Mouse (Mus musculus) lung, adult 2 months (tissue): ENCODE data around the gene Msmb. TPM values are rescaled to one million over a fixed set of nuclear protein-coding genes. Genes with fewer than 3 reads are reported as not detected.
A peak's percentile ranks its signal among the peaks of the same experiment; 100 is the strongest.

ENCODE experiments used
- DNase-seq: peaks from one replicate; pipeline ENCODE4 v3.0.0; 2022
- H3K4me1 ChIP-seq: fragments of 200-500 bp; 2 replicates; pipeline ENCODE4 v1.6.1; 2011; ENCODE audit warnings: low read length; ENCODE audit not compliant: control insufficient read depth, insufficient read depth
- H3K4me3 ChIP-seq: fragments of 200-500 bp; replicated peaks from 2 replicates; pipeline ENCODE3; 2011; ENCODE audit warnings: low read depth, mild to moderate bottlenecking, control low read depth, low read length; ENCODE audit errors: extremely low read depth
- CTCF ChIP-seq: fragments of 200-500 bp; IDR thresholded peaks from 2 replicates; pipeline ENCODE4 v1.5.1; 2011; ENCODE audit warnings: mild to moderate bottlenecking, low read length, control low read depth; ENCODE audit not compliant: insufficient read depth
- POLR2A ChIP-seq: fragments of 200-500 bp; IDR thresholded peaks from 2 replicates; pipeline ENCODE4 v1.6.1; 2011; ENCODE audit warnings: low read depth, mild to moderate bottlenecking, control low read depth, low read length, borderline replicate concordance; ENCODE audit errors: extremely low read depth
- WGBS: fragments of 180-500 bp; shearing (Covaris S2); methylation state at CpG from one replicate; pipeline ENCODE4 v1.1.7; 2018; 5-methylcytosine and 5-hydroxymethylcytosine counted together
- polyA plus RNA-seq: library from polyadenylated mRNA; depleted of rRNA; stranded (reverse); fragments of >200 nt; gene quantifications from 2 replicates; pipeline ENCODE4 v1.2.3, GENCODE M21; 2012

Gene Msmb
- polyA plus RNA-seq, 1 experiment = not detected

DNA sequence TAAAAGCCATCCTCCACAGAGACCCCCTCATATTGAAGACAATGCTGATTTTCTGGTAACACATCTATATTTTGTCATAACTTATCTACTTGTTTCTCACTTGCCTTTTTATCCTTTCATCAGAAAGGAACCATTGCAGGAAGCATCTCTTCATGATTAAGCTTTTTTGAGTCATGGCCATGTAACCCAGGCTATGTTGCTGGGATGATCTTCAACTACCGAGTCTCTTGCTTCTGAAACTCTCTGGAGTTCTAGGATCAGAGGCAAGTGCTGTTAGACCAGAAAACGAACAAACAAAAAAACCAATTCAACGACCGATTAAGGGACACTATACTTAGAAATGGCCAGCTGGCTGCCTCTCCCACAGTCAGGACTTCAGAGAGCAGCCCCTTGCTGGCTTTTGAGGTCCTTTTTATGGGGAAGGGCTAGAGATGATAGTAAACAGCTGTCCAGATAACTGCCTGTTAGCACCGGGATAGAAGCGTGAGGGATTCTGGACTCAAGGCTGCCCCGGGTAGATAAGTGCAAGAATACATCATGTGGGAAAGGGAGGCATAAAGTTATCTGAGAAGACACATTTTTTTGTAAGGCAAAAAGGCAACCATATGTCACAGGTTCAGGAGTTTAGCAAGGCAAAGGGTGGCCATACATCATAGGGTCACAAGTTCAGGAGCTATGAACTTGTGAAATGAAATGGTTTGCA is 4.1 kb downstream of the Msmb start:
- no peaks in the 10 kb centered on the region for H3K4me1 ChIP-seq
- DNase-seq = no peak
- H3K4me3 ChIP-seq = no peak overlapping the region
- TF ChIP-seq POLR2A (no peak), CTCF (no peak)
- WGBS = 62% methylated on average over 7 of the region's 7 CpGs

DNA sequence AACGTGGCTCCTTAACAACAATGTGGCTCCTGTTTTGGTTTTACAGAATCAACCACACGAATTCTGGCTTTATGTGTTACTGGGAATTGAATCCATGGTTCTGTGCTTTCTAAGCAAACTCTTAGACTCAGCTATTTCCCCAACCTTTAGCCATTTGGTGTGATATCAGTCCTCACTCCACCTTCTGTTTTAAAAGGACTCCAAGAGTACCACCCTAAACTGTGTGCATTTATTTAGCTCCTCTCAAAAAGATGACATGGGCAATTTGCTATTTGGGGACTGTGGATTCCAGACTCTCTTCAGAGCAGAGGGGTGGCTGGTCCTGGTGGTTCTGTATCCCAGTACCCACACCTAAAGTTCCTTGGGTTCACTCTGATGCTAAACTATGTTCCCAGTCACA is 4.8 kb downstream of the Msmb start:
- H3K4me1 ChIP-seq = no peaks in the 10 kb centered on the region
- DNase-seq = no peak

DNA sequence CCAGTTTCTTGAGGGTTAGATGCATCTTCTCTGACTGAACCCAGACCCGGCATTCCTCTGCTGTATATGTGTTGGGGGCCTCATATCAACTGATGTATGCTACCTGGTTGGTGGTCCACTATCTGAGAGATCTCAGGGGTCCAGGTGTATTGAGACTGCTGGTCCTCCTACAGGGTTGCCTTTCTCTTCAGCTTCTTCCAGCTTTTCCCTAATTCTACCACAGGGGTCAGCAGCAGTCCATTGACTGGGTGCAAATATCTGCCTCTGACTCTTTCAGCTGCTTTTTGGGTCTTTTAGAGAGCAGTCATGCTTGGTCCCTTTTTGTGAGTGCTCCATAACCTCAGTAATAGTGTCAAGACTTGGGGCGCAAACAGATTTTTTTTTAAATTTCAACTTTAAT is 9.0 kb downstream of the Msmb start:
- no peak for TF ChIP-seq CTCF
- TF ChIP-seq POLR2A = no peak
- DNase-seq = no peak
- WGBS = 92% methylated on average over 2 of the region's 2 CpGs
- no peaks in the 10 kb centered on the region for H3K4me1 ChIP-seq
- H3K4me3 ChIP-seq = no peak overlapping the region

More for the DNA sequence above, 4.8 kb downstream of the Msmb start:
- TF ChIP-seq POLR2A (no peak), CTCF (no peak)
- H3K4me3 ChIP-seq = no peak overlapping the region
- WGBS = 65% methylated on average over 2 of the region's 2 CpGs

DNA sequence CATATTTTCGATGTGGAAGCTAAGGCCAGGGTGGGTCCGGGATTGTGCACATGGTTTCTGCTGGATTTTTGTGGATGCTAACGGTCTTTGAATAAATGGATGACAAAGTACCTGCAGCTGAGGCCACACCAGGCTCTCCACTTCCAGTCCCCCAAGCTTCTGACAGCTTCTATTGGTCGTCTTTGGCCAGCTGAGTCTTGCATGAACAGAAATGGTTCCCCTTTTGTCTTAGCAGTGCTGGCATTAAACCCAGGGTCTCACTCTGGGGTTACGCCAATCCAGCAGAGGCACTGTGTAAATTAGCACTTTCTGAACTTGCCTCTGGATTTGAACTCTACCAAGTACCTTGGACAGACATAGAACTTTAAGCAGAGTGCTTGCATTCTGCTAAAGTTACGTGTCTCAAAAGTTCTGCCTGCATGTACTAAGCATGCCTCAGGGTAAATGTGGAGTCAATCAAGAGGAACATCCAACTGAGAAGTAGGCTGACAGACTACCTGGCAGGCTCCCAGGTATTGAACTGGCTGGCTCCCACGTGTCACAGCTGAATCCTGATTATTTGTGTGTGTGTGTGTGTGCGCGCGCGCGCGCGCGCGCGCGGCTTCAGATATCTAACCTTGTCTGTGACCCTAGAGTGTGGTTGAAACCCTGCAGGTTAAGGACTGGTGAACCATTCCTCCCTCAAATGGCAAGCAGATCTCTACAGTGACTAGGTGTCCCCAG is 10.6 kb downstream of the Msmb start:
- TF ChIP-seq CTCF (no peak), POLR2A (no peak)
- no peaks in the 10 kb centered on the region for H3K4me1 ChIP-seq
- 89% methylated on average over 18 of the region's 18 CpGs for WGBS
- no peak for DNase-seq
- H3K4me3 ChIP-seq = no peak overlapping the region

DNA sequence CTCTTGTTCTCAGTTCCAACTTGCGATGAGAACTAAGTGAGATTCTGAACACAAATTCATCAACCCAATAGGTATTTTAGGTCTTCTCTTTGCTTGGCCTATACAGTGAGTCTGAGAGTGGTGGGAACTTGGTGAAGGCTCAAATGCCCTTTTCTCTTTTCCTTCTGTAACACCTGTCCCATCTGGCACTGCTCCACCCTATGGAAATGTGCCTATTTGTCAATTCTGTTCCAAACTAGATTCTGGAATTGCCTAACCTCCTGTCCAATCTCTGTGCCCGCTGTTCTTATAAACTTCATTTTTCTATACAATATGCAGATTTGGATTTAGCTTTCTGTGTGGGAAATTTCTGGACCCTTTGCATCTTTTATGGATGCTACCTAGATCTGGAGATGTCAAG is 11.3 kb downstream of the Msmb start:
- TF ChIP-seq POLR2A (no peak), CTCF (no peak)
- WGBS = 97% methylated on average over 2 of the region's 2 CpGs
- no peak for DNase-seq
- H3K4me3 ChIP-seq = no peak overlapping the region
- no peaks in the 10 kb centered on the region for H3K4me1 ChIP-seq

DNA sequence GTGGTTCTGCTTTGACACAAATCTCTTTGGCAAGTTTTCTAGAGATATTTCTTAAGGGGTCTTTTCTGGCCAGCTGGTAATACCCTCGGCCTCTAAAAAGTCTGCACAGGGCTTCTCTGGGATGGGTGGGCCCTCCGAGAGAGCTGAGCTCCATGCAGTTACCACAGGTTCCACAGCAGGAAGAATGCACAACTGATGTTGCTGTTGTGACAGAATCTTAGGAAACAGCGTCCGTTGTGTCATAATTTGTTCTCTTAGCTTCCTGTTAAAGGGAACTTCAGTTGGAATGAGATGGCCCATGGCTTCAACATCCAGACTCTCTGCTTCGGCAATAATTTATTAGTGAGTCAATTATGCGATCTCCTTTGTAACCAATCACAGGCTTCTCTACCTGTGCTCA is 12.9 kb downstream of the Msmb start:
- 79% methylated on average over 6 of the region's 6 CpGs for WGBS
- H3K4me3 ChIP-seq = no peak overlapping the region
- no peak for DNase-seq
- no peak for TF ChIP-seq CTCF
- no peak for TF ChIP-seq POLR2A
- H3K4me1 ChIP-seq = no peaks in the 10 kb centered on the region

DNA sequence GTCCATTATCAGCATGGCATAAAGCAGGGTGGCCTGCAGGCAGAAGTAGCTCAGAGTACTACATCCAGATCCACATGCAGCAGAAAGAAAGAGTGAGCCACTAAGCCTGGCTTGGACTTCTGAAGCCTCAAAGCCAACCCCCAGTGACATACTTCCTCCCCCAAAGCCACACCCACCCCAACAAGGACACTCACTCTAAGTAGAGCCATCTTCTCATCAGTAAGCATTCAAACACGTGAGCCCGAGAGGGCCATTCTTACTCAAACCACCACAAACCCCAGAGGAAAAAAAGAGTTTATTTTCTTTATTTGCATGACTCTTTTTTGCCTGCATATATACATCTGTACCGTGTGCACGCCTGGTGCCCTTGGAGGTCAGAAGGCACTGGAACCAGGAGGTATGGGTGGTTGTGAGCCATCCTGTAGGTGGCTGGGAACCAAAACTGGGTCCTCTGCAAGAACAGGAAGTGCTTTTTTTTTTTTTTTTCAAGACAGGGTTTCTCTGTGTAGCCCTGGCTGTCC is 17.4 kb downstream of the Msmb start:
- 25% methylated on average over 4 of the region's 4 CpGs for WGBS
- peaks cover 3% of the 10 kb centered on the region; the same call in 1 of the 2 replicates for H3K4me1 ChIP-seq
- peak overlapping the region; percentile 54 for H3K4me3 ChIP-seq
- TF ChIP-seq CTCF (no peak), POLR2A (no peak)
- DNase-seq = no peak

DNA sequence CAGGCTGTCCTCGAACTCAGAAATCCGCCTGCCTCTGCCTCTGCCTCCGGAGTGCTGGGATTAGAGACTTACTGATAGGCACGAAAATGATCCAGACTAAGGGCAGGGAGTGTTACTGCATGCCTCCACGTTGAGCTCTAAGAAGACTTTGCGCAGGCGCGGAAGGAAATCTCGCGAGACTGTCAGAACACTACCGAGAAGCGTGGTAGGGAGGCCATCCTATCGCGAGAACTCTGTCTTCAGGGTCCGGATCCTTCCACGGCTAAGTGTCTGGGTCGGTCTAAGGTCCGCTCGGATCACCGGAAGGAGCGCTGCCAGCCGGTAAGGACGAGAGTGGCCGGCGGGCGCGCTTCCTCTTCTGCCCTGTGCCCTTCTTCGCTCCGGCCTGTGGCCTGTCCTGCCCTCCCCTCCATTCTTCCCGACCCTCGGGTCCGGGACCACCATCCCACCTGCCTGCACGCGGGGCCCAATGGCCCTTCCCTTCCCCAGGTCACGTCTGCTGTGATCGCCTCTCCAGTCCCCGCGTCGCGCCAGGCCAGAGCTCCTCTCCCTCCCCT is 17.9 kb downstream of the Msmb start, which contains the start of gene Ncoa4:
TSS of gene Ncoa4 (plus strand) at position 176 of the 557 bp plus-strand sequence.
- Histone ChIP-seq H3K4me1 (peaks cover 3% of the 10 kb centered on the region; the same call in 1 of the 2 replicates), H3K4me3 (peak within 1 kb of the TSS; percentile 90)
- TF ChIP-seq CTCF = no peak
- peak; percentile 81 for TF ChIP-seq POLR2A
- under 1% methylated on average over 40 of the region's 40 CpGs for WGBS
- DNase-seq = peak; percentile 95

DNA sequence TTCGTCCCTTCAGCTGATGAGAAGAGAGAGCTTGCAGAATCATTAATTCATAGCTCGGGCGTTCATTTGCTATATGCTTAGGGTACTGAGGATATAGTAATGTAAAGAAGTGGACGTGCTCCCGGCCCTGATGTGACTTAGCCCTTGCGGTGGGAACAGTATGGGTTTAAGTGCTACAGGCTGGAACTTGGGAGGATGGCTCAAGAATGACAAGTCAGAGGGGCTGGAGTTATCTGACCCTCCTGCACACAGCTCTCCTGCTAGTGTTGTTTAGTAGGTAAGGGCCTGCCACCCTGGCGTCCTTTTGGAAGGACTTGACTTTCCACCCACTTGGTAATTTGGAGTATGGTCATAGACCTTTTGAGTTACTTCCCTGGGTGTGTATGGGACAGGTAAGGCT is 18.7 kb downstream of the Msmb start:
- H3K4me1 ChIP-seq = peaks cover 6% of the 10 kb centered on the region
- TF ChIP-seq POLR2A = no peak
- no peak for TF ChIP-seq CTCF
- peak overlapping the region; percentile 90 for H3K4me3 ChIP-seq
- 26% methylated on average over 7 of the region's 7 CpGs for WGBS
- no peak for DNase-seq
